Mouse (Mus musculus): ENCODE results near the gene Dennd1a.

DNA sequence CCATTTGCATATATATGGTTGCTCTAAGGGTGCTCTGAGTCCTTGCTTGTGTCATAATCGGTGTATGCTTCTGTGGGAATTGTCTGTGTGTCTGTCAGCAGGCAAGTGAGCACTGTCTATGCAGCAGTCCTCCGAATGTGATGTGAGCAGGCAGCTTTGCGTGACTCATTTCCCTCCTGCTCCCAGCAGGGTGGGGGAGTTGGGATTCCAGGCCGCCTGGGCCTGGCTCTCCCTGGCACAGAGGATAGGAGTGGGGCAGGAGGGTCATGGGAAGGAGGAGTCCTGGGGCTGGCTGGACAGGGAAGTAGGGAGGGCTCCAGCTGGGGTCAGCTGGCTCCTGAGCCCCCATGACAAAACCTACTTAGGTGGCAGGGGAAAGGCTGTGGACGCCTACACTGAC, 502.7 kb downstream of the Dennd1a start:
- TF ChIP-seq CTCF (IDR thresholded peaks at IDR 0.05; ENCODE audit: extremely low read depth, insufficient read depth, low read length) (no peak), POLR2A (IDR thresholded peaks at IDR 0.05; ENCODE audit: extremely low read depth, insufficient read depth, low read length) (no peak)
